Mouse (Mus musculus) B cell, adult (primary cell): ENCODE data around the gene Ddhd1. TPM values are rescaled to one million over a fixed set of nuclear protein-coding genes. Genes with fewer than 3 reads are reported as not detected.

Experiments used
- total RNA-seq: library from RNA; stranded (reverse); gene quantifications from 4 replicates; pipeline ENCODE4 v1.2.4, GENCODE M21; 2023; ENCODE audit not compliant: inconsistent age

Gene Ddhd1
- 45.3 to 48.7 TPM (median 47.5 TPM) in 4 replicates for total RNA-seq

GRCm38 (mm10) chr14:45657641-45658611 is at the start of gene Ddhd1:
TSS of gene Ddhd1 (minus strand) at chr14:45658143.

Other genes starting within 250 kb of the Ddhd1 start
- not detected in 4 replicates for gene Fermt2, start 128.0 kb downstream of the Ddhd1 start, total RNA-seq